Mouse (Mus musculus): ENCODE measurements at regions not wholly inside any gene's neighbourhood (a gene's known extent, or its start where the extent isn't known, plus 50 kb on each side); places are given as distances from the start of the nearest gene placed in this dataset.

GRCm38 (mm10) chr9:83283662-83284061 is 137.2 kb upstream of the Hmgn3 start:
- ATAC-seq (ENCODE audit: low read depth), result no peak
- no peak overlapping the region for H3K4me2 ChIP-seq (ENCODE audit: low read depth, low read length)
- no peaks in the 10 kb centered on the region for H3K9me3 ChIP-seq (ENCODE audit: control insufficient read depth, low read length)
- H3K27me3 ChIP-seq (ENCODE audit: control insufficient read depth, insufficient read depth, low read length), result no peaks in the 10 kb centered on the region
- 62% methylated on average over 4 of the region's 4 CpGs for WGBS
- H3K4me1 ChIP-seq (ENCODE audit: control insufficient read depth, insufficient read depth, low read length), result no peaks in the 10 kb centered on the region
- no peak overlapping the region for H3K9ac ChIP-seq (replicated peaks; ENCODE audit: low read depth, low read length)
- H3K4me3 ChIP-seq (ENCODE audit: low read depth, low read length), result no peak overlapping the region
- H3K36me3 ChIP-seq (ENCODE audit: control insufficient read depth, insufficient read depth, low read length), result no peaks in the 10 kb centered on the region
- no peak overlapping the region for H3K27ac ChIP-seq (ENCODE audit: low read depth, low read length)

- ATAC-seq (ENCODE audit: low read depth), result no peak
- WGBS, result 72% methylated on average over 8 of the region's 8 CpGs
Measured at GRCm38 (mm10) chr9:83283249-83283648, 136.8 kb upstream of the Hmgn3 start.

GRCm38 (mm10) chr9:83277791-83278190 is 131.3 kb upstream of the Hmgn3 start:
- Histone ChIP-seq H3K27ac (ENCODE audit: low read depth, low read length) (no peak overlapping the region), H3K27me3 (ENCODE audit: control insufficient read depth, insufficient read depth, low read length) (no peaks in the 10 kb centered on the region), H3K36me3 (ENCODE audit: control insufficient read depth, insufficient read depth, low read length) (no peaks in the 10 kb centered on the region), H3K9me3 (ENCODE audit: control insufficient read depth, low read length) (no peaks in the 10 kb centered on the region), H3K4me3 (ENCODE audit: low read depth, low read length) (no peak overlapping the region), H3K9ac (replicated peaks; ENCODE audit: low read depth, low read length) (no peak overlapping the region), H3K4me1 (ENCODE audit: control insufficient read depth, insufficient read depth, low read length) (no peaks in the 10 kb centered on the region), H3K4me2 (ENCODE audit: low read depth, low read length) (no peak overlapping the region)
- no peak for ATAC-seq (ENCODE audit: low read depth)
- 79% methylated on average over 5 of the region's 5 CpGs for WGBS

More at GRCm38 (mm10) chr9:83283249-83283648, 136.8 kb upstream of the Hmgn3 start:
- H3K9ac ChIP-seq (replicated peaks; ENCODE audit: low read depth, low read length), result no peak overlapping the region
- H3K27me3 ChIP-seq (ENCODE audit: control insufficient read depth, insufficient read depth, low read length), result no peaks in the 10 kb centered on the region
- no peak overlapping the region for H3K4me2 ChIP-seq (ENCODE audit: low read depth, low read length)
- H3K36me3 ChIP-seq (ENCODE audit: control insufficient read depth, insufficient read depth, low read length), result no peaks in the 10 kb centered on the region
- no peak overlapping the region for H3K4me3 ChIP-seq (ENCODE audit: low read depth, low read length)
- H3K27ac ChIP-seq (ENCODE audit: low read depth, low read length), result no peak overlapping the region
- no peaks in the 10 kb centered on the region for H3K4me1 ChIP-seq (ENCODE audit: control insufficient read depth, insufficient read depth, low read length)
- H3K9me3 ChIP-seq (ENCODE audit: control insufficient read depth, low read length), result no peaks in the 10 kb centered on the region

GRCm38 (mm10) chr9:83277356-83277755 is 130.9 kb upstream of the Hmgn3 start:
- Histone ChIP-seq H3K27me3 (ENCODE audit: control insufficient read depth, insufficient read depth, low read length) (no peaks in the 10 kb centered on the region), H3K4me3 (ENCODE audit: low read depth, low read length) (no peak overlapping the region), H3K9me3 (ENCODE audit: control insufficient read depth, low read length) (no peaks in the 10 kb centered on the region), H3K27ac (ENCODE audit: low read depth, low read length) (no peak overlapping the region), H3K4me1 (ENCODE audit: control insufficient read depth, insufficient read depth, low read length) (no peaks in the 10 kb centered on the region), H3K36me3 (ENCODE audit: control insufficient read depth, insufficient read depth, low read length) (no peaks in the 10 kb centered on the region), H3K9ac (replicated peaks; ENCODE audit: low read depth, low read length) (no peak overlapping the region), H3K4me2 (ENCODE audit: low read depth, low read length) (no peak overlapping the region)
- WGBS, result 84% methylated on average over 5 of the region's 5 CpGs
- ATAC-seq (ENCODE audit: low read depth), result no peak

DNA sequence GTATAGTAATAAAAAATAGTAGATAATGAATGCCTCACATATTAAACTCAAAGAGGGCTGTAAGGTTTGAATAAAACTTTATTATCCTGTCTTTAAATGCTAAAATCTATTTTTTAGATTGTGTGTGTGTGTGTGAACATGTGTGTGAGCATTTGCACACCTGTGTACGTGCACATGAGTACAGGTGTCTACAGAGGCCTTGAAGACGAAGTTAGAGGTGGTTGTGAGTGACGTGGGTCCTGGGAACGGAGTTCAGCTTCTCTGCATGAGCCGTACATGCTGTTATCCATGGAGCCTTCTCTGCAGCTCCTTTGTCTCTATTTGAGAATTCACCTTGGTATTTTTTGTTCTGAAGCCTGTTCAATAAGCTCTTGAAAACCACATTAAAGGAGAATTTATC is 129.8 kb upstream of the Hmgn3 start:
- 89% methylated on average over 5 of the region's 5 CpGs for WGBS

GRCm38 (mm10) chr9:83273361-83273975 is 127.0 kb upstream of the Hmgn3 start:
- H3K4me2 ChIP-seq (ENCODE audit: low read depth, low read length), result no peak overlapping the region
- no peak overlapping the region for H3K4me3 ChIP-seq (ENCODE audit: low read depth, low read length)
- no peaks in the 10 kb centered on the region for H3K27me3 ChIP-seq (ENCODE audit: control insufficient read depth, insufficient read depth, low read length)
- H3K4me1 ChIP-seq (ENCODE audit: control insufficient read depth, insufficient read depth, low read length), result no peaks in the 10 kb centered on the region
- no peak overlapping the region for H3K9ac ChIP-seq (replicated peaks; ENCODE audit: low read depth, low read length)
- whole genome bisulfite sequencing, result 87% methylated on average over 9 of the region's 9 CpGs
- no peak for ATAC-seq (ENCODE audit: low read depth)
- H3K9me3 ChIP-seq (ENCODE audit: control insufficient read depth, low read length), result no peaks in the 10 kb centered on the region
- H3K27ac ChIP-seq (ENCODE audit: low read depth, low read length), result no peak overlapping the region
- H3K36me3 ChIP-seq (ENCODE audit: control insufficient read depth, insufficient read depth, low read length), result no peaks in the 10 kb centered on the region

More for the DNA sequence above, 129.8 kb upstream of the Hmgn3 start:
- Histone ChIP-seq H3K4me3 (ENCODE audit: low read depth, low read length) (no peak overlapping the region), H3K36me3 (ENCODE audit: control insufficient read depth, insufficient read depth, low read length) (no peaks in the 10 kb centered on the region), H3K4me1 (ENCODE audit: control insufficient read depth, insufficient read depth, low read length) (no peaks in the 10 kb centered on the region), H3K27ac (ENCODE audit: low read depth, low read length) (no peak overlapping the region), H3K9ac (replicated peaks; ENCODE audit: low read depth, low read length) (no peak overlapping the region), H3K4me2 (ENCODE audit: low read depth, low read length) (no peak overlapping the region), H3K9me3 (ENCODE audit: control insufficient read depth, low read length) (no peaks in the 10 kb centered on the region), H3K27me3 (ENCODE audit: control insufficient read depth, insufficient read depth, low read length) (no peaks in the 10 kb centered on the region)
- no peak for ATAC-seq (ENCODE audit: low read depth)

DNA sequence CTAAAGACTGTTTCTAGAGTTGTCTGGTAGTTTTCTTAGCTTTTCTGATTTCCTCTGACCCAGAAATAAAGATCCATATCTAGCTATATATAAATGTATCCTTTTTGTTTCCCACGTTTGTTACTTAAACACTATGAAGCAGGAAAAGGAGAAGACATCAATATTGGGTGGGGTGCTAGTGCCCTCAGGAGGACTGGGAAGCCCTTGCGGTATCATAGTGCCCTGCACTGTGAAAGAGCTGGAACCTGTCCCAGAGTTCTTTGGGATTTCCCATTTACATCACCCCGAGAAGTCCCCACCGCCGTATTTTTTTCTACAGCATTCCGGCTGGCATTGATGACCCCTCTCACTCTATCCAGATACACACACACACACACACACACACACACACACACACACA is 119.3 kb upstream of the Hmgn3 start:
- Histone ChIP-seq H3K27ac (ENCODE audit: low read depth, low read length) (no peak overlapping the region), H3K4me3 (ENCODE audit: low read depth, low read length) (no peak overlapping the region), H3K4me1 (ENCODE audit: control insufficient read depth, insufficient read depth, low read length) (no peaks in the 10 kb centered on the region), H3K9me3 (ENCODE audit: control insufficient read depth, low read length) (no peaks in the 10 kb centered on the region), H3K27me3 (ENCODE audit: control insufficient read depth, insufficient read depth, low read length) (no peaks in the 10 kb centered on the region), H3K36me3 (ENCODE audit: control insufficient read depth, insufficient read depth, low read length) (no peaks in the 10 kb centered on the region), H3K4me2 (ENCODE audit: low read depth, low read length) (no peak overlapping the region), H3K9ac (replicated peaks; ENCODE audit: low read depth, low read length) (no peak overlapping the region)
- no peak for ATAC-seq (ENCODE audit: low read depth)
- 65% methylated on average over 6 of the region's 6 CpGs for WGBS

DNA sequence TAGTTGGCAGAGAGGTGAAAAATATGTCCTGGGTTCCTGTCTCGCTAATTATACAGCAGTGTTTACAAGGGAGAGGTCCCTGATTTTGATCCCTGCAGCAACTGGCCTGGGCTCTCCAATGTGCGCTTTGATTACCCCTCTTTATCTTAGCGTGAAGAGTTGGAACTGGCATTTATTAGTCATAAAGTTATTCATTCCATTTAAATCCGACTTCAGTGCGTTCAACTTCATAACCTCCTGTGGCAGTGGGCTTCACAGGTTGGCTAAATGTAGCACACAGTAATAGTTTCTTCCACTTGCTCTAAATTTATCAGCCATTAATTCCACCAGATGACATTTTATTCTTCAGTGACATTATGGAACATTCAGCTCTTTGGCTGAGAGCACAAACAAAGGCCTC is 113.0 kb upstream of the Hmgn3 start:
- H3K4me1 ChIP-seq (ENCODE audit: control insufficient read depth, insufficient read depth, low read length), result no peaks in the 10 kb centered on the region
- H3K4me2 ChIP-seq (ENCODE audit: low read depth, low read length), result no peak overlapping the region
- no peaks in the 10 kb centered on the region for H3K9me3 ChIP-seq (ENCODE audit: control insufficient read depth, low read length)
- no peaks in the 10 kb centered on the region for H3K27me3 ChIP-seq (ENCODE audit: control insufficient read depth, insufficient read depth, low read length)
- H3K9ac ChIP-seq (replicated peaks; ENCODE audit: low read depth, low read length), result no peak overlapping the region
- ATAC-seq (ENCODE audit: low read depth), result no peak
- no peak overlapping the region for H3K27ac ChIP-seq (ENCODE audit: low read depth, low read length)
- no peak overlapping the region for H3K4me3 ChIP-seq (ENCODE audit: low read depth, low read length)
- WGBS, result 69% methylated on average over 5 of the region's 5 CpGs
- no peaks in the 10 kb centered on the region for H3K36me3 ChIP-seq (ENCODE audit: control insufficient read depth, insufficient read depth, low read length)

- 89% methylated on average over 3 of the region's 3 CpGs for WGBS
- ATAC-seq (ENCODE audit: low read depth), result no peak
- no peaks in the 10 kb centered on the region for H3K4me1 ChIP-seq (ENCODE audit: control insufficient read depth, insufficient read depth, low read length)
Measured at GRCm38 (mm10) chr9:83258986-83259385, 112.5 kb upstream of the Hmgn3 start.

More at GRCm38 (mm10) chr9:83258986-83259385, 112.5 kb upstream of the Hmgn3 start:
- H3K9me3 ChIP-seq (ENCODE audit: control insufficient read depth, low read length), result no peaks in the 10 kb centered on the region
- H3K4me2 ChIP-seq (ENCODE audit: low read depth, low read length), result no peak overlapping the region
- no peak overlapping the region for H3K27ac ChIP-seq (ENCODE audit: low read depth, low read length)
- H3K36me3 ChIP-seq (ENCODE audit: control insufficient read depth, insufficient read depth, low read length), result no peaks in the 10 kb centered on the region
- no peaks in the 10 kb centered on the region for H3K27me3 ChIP-seq (ENCODE audit: control insufficient read depth, insufficient read depth, low read length)
- H3K9ac ChIP-seq (replicated peaks; ENCODE audit: low read depth, low read length), result no peak overlapping the region
- no peak overlapping the region for H3K4me3 ChIP-seq (ENCODE audit: low read depth, low read length)
